Mouse (Mus musculus): ENCODE measurements around the gene Kat2a. TPM values are rescaled to one million over a fixed set of nuclear protein-coding genes. Genes with fewer than 3 reads are reported as not detected.

The Kat2a gene
- polyA plus RNA-seq, 1 experiment from 2014 or later: 39.0 TPM

DNA sequence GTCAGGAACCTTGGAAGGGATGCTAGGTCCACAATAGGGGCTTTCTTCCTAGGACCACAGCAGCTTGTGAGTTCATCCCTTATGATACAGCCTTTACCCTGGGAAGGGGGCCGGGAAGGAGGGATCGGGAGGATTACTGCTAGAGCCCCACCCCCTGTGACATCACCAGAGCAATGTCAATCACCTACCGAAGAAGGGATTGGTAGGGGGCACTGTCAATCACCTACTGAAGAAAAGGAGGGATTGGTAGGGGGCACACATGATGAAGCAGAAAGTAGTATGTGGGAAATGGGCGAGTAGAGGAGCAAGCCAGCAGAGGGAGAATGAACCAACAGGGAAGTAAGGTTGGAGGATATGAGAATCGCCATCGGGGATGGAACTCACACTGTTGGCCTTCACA, 44.2 kb upstream of the Kat2a start:
- H3K4me3 ChIP-seq (replicated peaks; ENCODE audit: low read depth, low read length): no peak overlapping the region
- no peak overlapping the region for H3K4me2 ChIP-seq (ENCODE audit: low read length)
- no peak overlapping the region for H3K9ac ChIP-seq (ENCODE audit: low read depth, low read length)
- ATAC-seq (replicated peaks; ENCODE audit: low FRiP score, low read depth) (no peak), DNase-seq (ENCODE audit: low spot score) (no peak)
- no peak overlapping the region for H3K27ac ChIP-seq
- 67% methylated on average over 6 of the region's 6 CpGs for WGBS
- peaks cover 8% of the 10 kb centered on the region for H3K27me3 ChIP-seq (ENCODE audit: insufficient read depth, low read length)
- peaks cover 7% of the 10 kb centered on the region; the same call in 1 of the 2 replicates for H3K4me1 ChIP-seq (replicated peaks; ENCODE audit: insufficient read depth, low read length)
- H3K9me3 ChIP-seq (replicated peaks; ENCODE audit: low read length): no peaks in the 10 kb centered on the region
- no peaks in the 10 kb centered on the region for H3K36me3 ChIP-seq (ENCODE audit: insufficient read depth, low read length)
- no peak for TF ChIP-seq CTCF (IDR thresholded peaks at IDR 0.05; ENCODE audit: low read depth)

DNA sequence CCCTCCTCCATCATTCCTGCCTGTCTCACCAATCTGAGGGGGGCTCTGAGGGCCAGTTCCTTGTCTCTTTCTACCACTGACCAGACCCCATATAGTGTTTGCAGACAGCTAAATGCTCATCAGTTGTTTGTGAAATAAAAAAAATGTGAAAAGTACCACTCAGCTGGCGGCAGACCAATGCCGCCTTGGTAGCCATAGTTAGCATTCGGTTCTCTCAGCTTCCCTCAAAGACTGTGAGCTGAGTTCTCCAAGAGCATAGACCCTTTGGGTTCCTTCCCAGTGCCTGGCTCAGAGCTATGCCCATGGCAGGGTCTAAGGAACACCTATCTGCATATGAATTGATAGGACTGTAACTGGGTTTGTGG, 42.4 kb upstream of the Kat2a start:
- TF ChIP-seq CTCF (IDR thresholded peaks at IDR 0.05; ENCODE audit: low read depth): no peak
- Histone ChIP-seq H3K36me3 (ENCODE audit: insufficient read depth, low read length) (no peaks in the 10 kb centered on the region), H3K4me1 (replicated peaks; ENCODE audit: insufficient read depth, low read length) (peaks cover 4% of the 10 kb centered on the region; the same call in 1 of the 2 replicates), H3K27ac (no peak overlapping the region), H3K4me2 (ENCODE audit: low read length) (no peak overlapping the region), H3K4me3 (replicated peaks; ENCODE audit: low read depth, low read length) (no peak overlapping the region), H3K9ac (ENCODE audit: low read depth, low read length) (no peak overlapping the region), H3K9me3 (replicated peaks; ENCODE audit: low read length) (no peaks in the 10 kb centered on the region), H3K27me3 (ENCODE audit: insufficient read depth, low read length) (peaks cover 7% of the 10 kb centered on the region)
- DNase-seq (ENCODE audit: low spot score): no peak
- 93% methylated on average over 3 of the region's 3 CpGs for WGBS
- ATAC-seq (replicated peaks; ENCODE audit: low FRiP score, low read depth): no peak

DNA sequence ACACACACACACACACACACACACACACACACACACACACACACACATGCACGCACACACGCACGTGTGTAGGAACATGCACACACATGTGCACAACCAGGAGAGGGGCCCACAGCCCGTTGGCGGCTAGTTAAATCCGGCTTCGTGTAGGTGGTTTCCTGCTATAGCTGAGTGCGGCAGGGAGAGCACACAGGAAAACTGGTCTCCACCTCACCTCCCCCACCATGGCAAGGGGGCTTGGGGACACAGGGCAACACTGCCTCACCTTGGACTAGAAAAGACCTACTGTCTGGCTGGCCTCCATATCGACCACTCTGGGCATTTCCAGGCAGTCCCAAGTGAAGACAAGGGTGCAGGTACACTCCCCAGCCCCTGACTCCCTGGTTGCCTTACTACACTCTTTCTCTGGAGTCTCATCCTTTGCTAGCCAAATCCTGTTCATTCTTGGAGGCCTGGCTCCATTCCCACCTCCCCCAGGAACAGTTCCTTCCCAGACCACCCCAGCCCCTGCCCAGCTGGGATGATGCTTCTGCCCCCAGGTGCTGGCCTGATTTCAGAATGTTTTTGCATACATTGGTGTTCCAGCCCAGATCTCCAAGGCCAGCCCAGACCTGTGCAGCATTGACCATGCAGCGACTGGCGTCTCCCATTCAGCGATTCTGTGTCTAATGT, 41.9 kb upstream of the Kat2a start:
- no peak for DNase-seq (ENCODE audit: low spot score)
- WGBS: 80% methylated on average over 10 of the region's 12 CpGs
- Histone ChIP-seq H3K4me1 (replicated peaks; ENCODE audit: insufficient read depth, low read length) (no peaks in the 10 kb centered on the region), H3K9ac (ENCODE audit: low read depth, low read length) (no peak overlapping the region), H3K27ac (no peak overlapping the region), H3K27me3 (ENCODE audit: insufficient read depth, low read length) (0 out of 2 replicates have a peak, but pooled peaks cover 2% of the 10 kb centered on the region), H3K4me2 (ENCODE audit: low read length) (no peak overlapping the region), H3K36me3 (ENCODE audit: insufficient read depth, low read length) (no peaks in the 10 kb centered on the region), H3K4me3 (replicated peaks; ENCODE audit: low read depth, low read length) (no peak overlapping the region), H3K9me3 (replicated peaks; ENCODE audit: low read length) (no peaks in the 10 kb centered on the region)
- no peak for ATAC-seq (replicated peaks; ENCODE audit: low FRiP score, low read depth)
- no peak for TF ChIP-seq CTCF (IDR thresholded peaks at IDR 0.05; ENCODE audit: low read depth)

DNA sequence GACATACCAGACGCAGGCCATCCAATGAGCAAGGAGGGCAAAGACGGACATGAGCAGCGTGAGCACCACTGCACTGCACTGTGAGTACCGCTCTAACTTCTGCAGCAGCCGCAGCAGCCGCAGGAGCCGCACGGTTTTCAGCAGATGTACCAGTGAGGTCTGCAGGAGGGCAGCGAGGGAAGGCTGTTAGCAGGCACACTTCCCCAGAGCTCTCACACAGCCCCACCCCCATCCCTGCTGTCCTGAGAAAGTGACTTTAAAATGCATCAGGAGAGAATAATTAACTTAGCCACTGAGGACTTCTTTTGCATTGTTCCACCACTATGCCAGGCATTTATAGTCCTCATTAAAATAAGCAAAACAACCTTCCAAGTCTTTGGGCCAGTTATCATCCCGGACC, 40.0 kb upstream of the Kat2a start:
- ATAC-seq (replicated peaks; ENCODE audit: low FRiP score, low read depth): no peak
- Histone ChIP-seq H3K27me3 (ENCODE audit: insufficient read depth, low read length) (no peaks in the 10 kb centered on the region), H3K9ac (ENCODE audit: low read depth, low read length) (no peak overlapping the region), H3K36me3 (ENCODE audit: insufficient read depth, low read length) (no peaks in the 10 kb centered on the region), H3K4me3 (replicated peaks; ENCODE audit: low read depth, low read length) (no peak overlapping the region), H3K4me1 (replicated peaks; ENCODE audit: insufficient read depth, low read length) (no peaks in the 10 kb centered on the region), H3K27ac (no peak overlapping the region), H3K9me3 (replicated peaks; ENCODE audit: low read length) (no peaks in the 10 kb centered on the region), H3K4me2 (ENCODE audit: low read length) (no peak overlapping the region)
- 23% methylated on average over 10 of the region's 10 CpGs for WGBS
- no peak for TF ChIP-seq CTCF (IDR thresholded peaks at IDR 0.05; ENCODE audit: low read depth)
- DNase-seq (ENCODE audit: low spot score): no peak

DNA sequence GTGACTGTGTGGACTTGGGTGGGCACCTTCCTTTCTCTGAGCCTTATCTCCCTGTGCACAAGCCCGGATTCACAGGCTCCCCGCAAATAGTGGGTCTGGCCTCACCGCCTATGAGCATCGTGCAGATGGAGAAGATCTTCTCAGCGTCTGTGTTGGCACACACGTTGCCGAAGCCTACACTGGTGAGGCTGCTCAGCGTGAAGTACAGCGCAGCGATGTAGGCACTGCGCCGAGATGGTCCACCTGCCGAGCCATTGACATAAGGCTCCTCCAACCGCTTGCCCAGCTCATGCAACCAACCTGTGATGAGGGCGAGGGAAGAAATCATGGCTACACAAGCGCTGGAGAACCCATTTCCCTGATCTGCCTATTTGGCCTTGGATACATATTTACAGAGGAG, 37.9 kb upstream of the Kat2a start:
- Histone ChIP-seq H3K4me2 (ENCODE audit: low read length) (no peak overlapping the region), H3K9me3 (replicated peaks; ENCODE audit: low read length) (no peaks in the 10 kb centered on the region), H3K9ac (ENCODE audit: low read depth, low read length) (no peak overlapping the region), H3K4me3 (replicated peaks; ENCODE audit: low read depth, low read length) (no peak overlapping the region), H3K27me3 (ENCODE audit: insufficient read depth, low read length) (no peaks in the 10 kb centered on the region), H3K27ac (no peak overlapping the region), H3K36me3 (ENCODE audit: insufficient read depth, low read length) (no peaks in the 10 kb centered on the region), H3K4me1 (replicated peaks; ENCODE audit: insufficient read depth, low read length) (no peaks in the 10 kb centered on the region)
- ATAC-seq (replicated peaks; ENCODE audit: low FRiP score, low read depth) (no peak), DNase-seq (ENCODE audit: low spot score) (no peak)
- 90% methylated on average over 16 of the region's 16 CpGs for WGBS
- TF ChIP-seq CTCF (IDR thresholded peaks at IDR 0.05; ENCODE audit: low read depth): no peak

DNA sequence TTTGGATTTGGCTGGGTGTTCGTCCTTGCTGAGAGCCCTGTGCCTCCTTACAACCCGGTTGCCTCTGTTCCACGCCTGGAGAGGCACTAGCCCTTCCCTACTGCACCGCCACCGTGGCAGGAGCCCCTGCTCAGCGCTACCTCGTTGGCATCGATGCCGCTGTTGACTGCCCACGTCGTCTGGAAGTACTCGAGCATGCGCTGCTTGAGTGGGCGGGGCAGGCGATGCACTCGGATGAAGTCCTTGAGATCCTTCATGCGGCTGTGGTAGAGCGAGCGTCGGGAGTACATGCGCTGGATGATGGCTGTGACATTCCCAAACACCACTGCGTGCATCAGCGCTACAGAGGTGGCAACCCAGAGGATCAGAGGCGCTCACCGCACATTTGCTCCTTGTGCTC, 37.2 kb upstream of the Kat2a start:
- WGBS: 39% methylated on average over 25 of the region's 25 CpGs
- no peak overlapping the region for H3K4me2 ChIP-seq (ENCODE audit: low read length)

DNA sequence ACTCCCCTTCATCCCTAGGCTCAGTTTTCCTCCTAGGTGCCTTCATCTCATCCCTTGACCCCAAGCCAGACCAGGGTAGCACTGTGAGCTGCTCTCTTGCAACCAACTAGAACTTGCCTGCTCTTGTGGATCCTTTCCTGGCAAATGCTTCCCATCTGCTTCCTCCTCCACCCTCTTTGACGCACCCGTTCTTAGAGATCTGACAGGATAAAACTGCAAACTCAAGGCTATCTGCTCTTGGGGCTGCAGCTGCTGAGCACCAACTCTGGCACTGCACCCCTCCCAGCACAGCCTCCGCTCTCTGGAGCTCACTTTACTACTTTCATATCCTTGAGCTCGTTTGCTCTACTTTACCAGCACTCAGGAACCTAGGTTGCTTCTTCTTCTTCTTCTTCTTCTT, 36.4 kb upstream of the Kat2a start:
- Histone ChIP-seq H3K4me2 (ENCODE audit: low read length) (no peak overlapping the region), H3K4me1 (replicated peaks; ENCODE audit: insufficient read depth, low read length) (no peaks in the 10 kb centered on the region), H3K4me3 (replicated peaks; ENCODE audit: low read depth, low read length) (no peak overlapping the region), H3K9ac (ENCODE audit: low read depth, low read length) (no peak overlapping the region), H3K27ac (no peak overlapping the region), H3K9me3 (replicated peaks; ENCODE audit: low read length) (no peaks in the 10 kb centered on the region), H3K27me3 (ENCODE audit: insufficient read depth, low read length) (no peaks in the 10 kb centered on the region), H3K36me3 (ENCODE audit: insufficient read depth, low read length) (no peaks in the 10 kb centered on the region)
- no peak for TF ChIP-seq CTCF (IDR thresholded peaks at IDR 0.05; ENCODE audit: low read depth)
- ATAC-seq (replicated peaks; ENCODE audit: low FRiP score, low read depth): no peak
- 66% methylated on average over 4 of the region's 4 CpGs for WGBS
- no peak for DNase-seq (ENCODE audit: low spot score)

More for the DNA sequence above, 37.2 kb upstream of the Kat2a start:
- TF ChIP-seq CTCF (IDR thresholded peaks at IDR 0.05; ENCODE audit: low read depth): no peak
- Histone ChIP-seq H3K36me3 (ENCODE audit: insufficient read depth, low read length) (no peaks in the 10 kb centered on the region), H3K4me1 (replicated peaks; ENCODE audit: insufficient read depth, low read length) (no peaks in the 10 kb centered on the region), H3K27ac (no peak overlapping the region), H3K4me3 (replicated peaks; ENCODE audit: low read depth, low read length) (no peak overlapping the region), H3K9me3 (replicated peaks; ENCODE audit: low read length) (no peaks in the 10 kb centered on the region), H3K27me3 (ENCODE audit: insufficient read depth, low read length) (no peaks in the 10 kb centered on the region), H3K9ac (ENCODE audit: low read depth, low read length) (no peak overlapping the region)
- DNase-seq (ENCODE audit: low spot score) (no peak), ATAC-seq (replicated peaks; ENCODE audit: low FRiP score, low read depth) (no peak)

Measured in kidney, postnatal 0 days (tissue).